In the genomic region with DNA sequence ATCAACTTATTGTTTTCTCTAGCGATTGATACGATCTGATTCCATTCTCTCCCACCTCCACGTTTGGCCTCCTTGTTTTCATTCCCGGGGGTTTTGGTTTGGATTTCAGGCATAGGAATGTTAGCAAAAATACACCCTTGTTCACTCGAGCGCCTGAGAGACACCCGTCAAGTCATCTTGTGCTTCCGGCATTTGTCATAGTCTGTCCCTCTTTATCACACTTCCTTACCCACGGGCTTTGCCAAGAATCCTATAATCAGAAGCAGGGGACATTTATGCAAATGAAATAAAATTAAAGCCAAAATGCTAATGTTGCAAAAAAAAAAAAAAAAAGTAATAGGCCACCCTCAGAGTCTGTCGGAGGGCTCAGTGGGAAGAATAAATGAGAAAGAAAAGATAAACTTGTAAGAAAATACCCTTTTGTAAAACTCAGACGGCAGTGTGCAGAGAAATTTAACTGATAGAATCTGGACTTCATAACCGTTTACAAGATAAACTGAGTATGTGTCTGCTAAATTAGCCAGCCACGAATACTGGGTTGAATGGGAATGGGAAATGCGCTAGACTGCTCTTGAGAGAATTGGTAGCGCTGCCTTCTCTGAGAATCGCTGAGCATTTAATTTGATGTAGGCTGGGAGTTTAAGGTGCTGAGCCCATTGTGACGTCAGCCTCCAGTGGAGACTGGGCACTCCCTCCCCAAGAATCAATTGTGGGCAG, we compare ENCODE assay signal across 10 mouse cellular contexts.
DNase-seq lines count a peak whose midpoint lies in the region; ATAC-seq and TF ChIP-seq lines count a peak whose summit lies in the region.
"Had no signal": no experiment of that assay in that cellular context is flagged by ENCODE, and none has a peak within 500 bp of the region (broad histone marks: within the 10 kb centered on the region; RNA-seq: fewer than 3 reads in every experiment).

No protein-coding gene starts in this region.

- no peak for TF ChIP-seq CTCF in kidney, postnatal 0 days (IDR thresholded peaks at IDR 0.05; ENCODE audit: low read depth)

- no peaks in the 10 kb centered on the region for H3K27me3 ChIP-seq in kidney, postnatal 0 days (ENCODE audit: insufficient read depth, low read length)
- no peaks in the 10 kb centered on the region for H3K27me3 ChIP-seq in forebrain, embryonic 16.5 days (replicated peaks; ENCODE audit: control insufficient read depth, insufficient read depth, low read length)
- no peaks in the 10 kb centered on the region for H3K27me3 ChIP-seq in heart, embryonic 14.5 days (ENCODE audit: control insufficient read depth, insufficient read depth, low read length)
- H3K27me3 ChIP-seq: neural tube, embryonic 12.5 days had no signal

- no peak overlapping the region for H3K4me2 ChIP-seq in kidney, postnatal 0 days (ENCODE audit: low read length)
- H3K4me2 ChIP-seq in forebrain, embryonic 16.5 days (ENCODE audit: low read length), result peak overlapping the region; percentile 12; the same call in 1 of the 2 replicates
- no peak overlapping the region for H3K4me2 ChIP-seq in heart, embryonic 14.5 days (ENCODE audit: low read length)
- H3K4me2 ChIP-seq: neural tube, embryonic 12.5 days had no signal

- DNase-seq in kidney, postnatal 0 days (ENCODE audit: low spot score), result peak; percentile 49
- no peak for DNase-seq in kidney, postnatal 10 days
- DNase-seq in lung, postnatal 36 days, result peak; percentile 64
- no peak for DNase-seq in thymus, postnatal 25 days
- DNase-seq in layer of hippocampus, adult 11-12 months (ENCODE audit: low spot score), result no peak
- DNase-seq: adrenal gland, postnatal 36 days had no signal

- peak overlapping the region; percentile 34; the same call in 1 of the 2 replicates for H3K27ac ChIP-seq in kidney, postnatal 0 days
- H3K27ac ChIP-seq in forebrain, embryonic 16.5 days (ENCODE audit: low read length), result 0 out of 2 replicates have a peak overlapping the region, but pooled peaks have one; percentile 41
- H3K27ac ChIP-seq in heart, embryonic 14.5 days (replicated peaks in 1 of 2; ENCODE audit: control insufficient read depth in 1 of 2, insufficient read depth in 1 of 2, low read depth in 2 of 2, low read length in 2 of 2), result peak overlapping the region; percentile 50 to 54
- H3K27ac ChIP-seq: liver, embryonic 14.5 days; neural tube, embryonic 12.5 days had no signal

- peaks cover 49% of the 10 kb centered on the region for H3K4me1 ChIP-seq in kidney, postnatal 0 days (replicated peaks; ENCODE audit: insufficient read depth, low read length)
- peaks cover 21% of the 10 kb centered on the region for H3K4me1 ChIP-seq in forebrain, embryonic 16.5 days (replicated peaks; ENCODE audit: control insufficient read depth, insufficient read depth, low read length)
- peaks cover 27 to 35% of the 10 kb centered on the region in 2 experiments for H3K4me1 ChIP-seq in heart, embryonic 14.5 days (ENCODE audit: control insufficient read depth in 2 of 2, insufficient read depth in 2 of 2, low read length in 2 of 2)

- H3K9ac ChIP-seq in kidney, postnatal 0 days (ENCODE audit: low read depth, low read length), result no peak overlapping the region
- H3K9ac ChIP-seq in forebrain, embryonic 16.5 days (replicated peaks; ENCODE audit: low read depth, low read length), result no peak overlapping the region
- no peak overlapping the region for H3K9ac ChIP-seq in heart, embryonic 14.5 days (ENCODE audit: low read length)
- H3K9ac ChIP-seq: liver, embryonic 14.5 days; neural tube, embryonic 12.5 days had no signal

- 32% methylated on average over 17 of the region's 17 CpGs for WGBS in kidney, postnatal 0 days
- WGBS in forebrain, embryonic 16.5 days, result 19% methylated on average over 17 of the region's 17 CpGs
- 50% methylated on average over 17 of the region's 17 CpGs for WGBS in heart, embryonic 14.5 days

- no peak overlapping the region for H3K4me3 ChIP-seq in kidney, postnatal 0 days (replicated peaks; ENCODE audit: low read depth, low read length)
- no peak overlapping the region for H3K4me3 ChIP-seq in forebrain, embryonic 16.5 days (replicated peaks; ENCODE audit: low read length)
- no peak overlapping the region for H3K4me3 ChIP-seq in heart, embryonic 14.5 days (ENCODE audit: control insufficient read depth in 1 of 2, insufficient read depth in 1 of 2, low read depth in 1 of 2, low read length in 2 of 2)
- H3K4me3 ChIP-seq: neural tube, embryonic 12.5 days had no signal

- no peaks in the 10 kb centered on the region for H3K9me3 ChIP-seq in kidney, postnatal 0 days (replicated peaks; ENCODE audit: low read length)
- H3K9me3 ChIP-seq in forebrain, embryonic 16.5 days (ENCODE audit: control insufficient read depth, low read length), result no peaks in the 10 kb centered on the region
- H3K9me3 ChIP-seq in heart, embryonic 14.5 days (ENCODE audit: control insufficient read depth, low read length), result no peaks in the 10 kb centered on the region
- H3K9me3 ChIP-seq: neural tube, embryonic 12.5 days had no signal

- ATAC-seq in kidney, postnatal 0 days (replicated peaks; ENCODE audit: low FRiP score, low read depth), result no peak
- peak; percentile 68 for ATAC-seq in forebrain, embryonic 16.5 days
- no peak for ATAC-seq in heart, embryonic 14.5 days (ENCODE audit: insufficient number of reproducible peaks, insufficient read depth, low FRiP score, low read depth)

- no peaks in the 10 kb centered on the region for H3K36me3 ChIP-seq in kidney, postnatal 0 days (ENCODE audit: insufficient read depth, low read length)
- no peaks in the 10 kb centered on the region for H3K36me3 ChIP-seq in forebrain, embryonic 16.5 days (ENCODE audit: control insufficient read depth, insufficient read depth)
- no peaks in the 10 kb centered on the region for H3K36me3 ChIP-seq in heart, embryonic 14.5 days (ENCODE audit: control insufficient read depth, insufficient read depth, low read length)
- H3K36me3 ChIP-seq: neural tube, embryonic 12.5 days had no signal

Comparison
In these comparisons a context has a peak if more than half of its experiments do, and no peak if none do; other contexts are left out.
1. DNase-seq: peak in kidney, postnatal 0 days (single experiment) and lung, postnatal 36 days (single experiment); none in kidney, postnatal 10 days (single experiment), thymus, postnatal 25 days (single experiment) and layer of hippocampus, adult 11-12 months (single experiment).
2. Peak in every context shown above with its lines, with median percentiles within 50 percentile points of each other: H3K27ac ChIP-seq.